Mouse (Mus musculus) CH12.LX (cell line): ENCODE data around the gene Cage1. TPM values are rescaled to one million over a fixed set of nuclear protein-coding genes. Genes with fewer than 3 reads are reported as not detected.
A peak's percentile ranks its signal among the peaks of the same experiment; 100 is the strongest.

Source experiments
- DNase-seq: peaks from one replicate; pipeline ENCODE4 v3.0.0-alpha.2; 2013; ENCODE audit errors: extremely low read depth
- H3K27ac ChIP-seq: 2 replicates; pipeline ENCODE4 v1.5.1; 2012; ENCODE audit warnings: low read depth, mild to moderate bottlenecking, control low read depth, moderate library complexity; ENCODE audit not compliant: insufficient read depth
- H3K27me3 ChIP-seq: replicated peaks from 2 replicates; pipeline ENCODE3; 2012; ENCODE audit warnings: inconsistent platforms
- H3K36me3 ChIP-seq, 2 experiments: replicated peaks in 1 of 2; 2 replicates each; pipeline versions ENCODE3 to v1.6.1; 2012; ENCODE audit warnings: inconsistent platforms in 1 of 2, low read length in 1 of 2, mild to moderate bottlenecking in 1 of 2, mixed read lengths in 1 of 2, moderate library complexity in 1 of 2; ENCODE audit not compliant: control insufficient read depth in 1 of 2, insufficient read depth in 1 of 2
- H3K4me1 ChIP-seq, 2 experiments: 2 replicates each; pipeline ENCODE4 v1.6.1; 2012; ENCODE audit warnings: inconsistent platforms in 1 of 2, moderate library complexity in 1 of 2; ENCODE audit not compliant: insufficient read depth in 2 of 2, control insufficient read depth in 1 of 2
- H3K4me2 ChIP-seq: 2 replicates; pipeline ENCODE4 v1.6.1; 2012; ENCODE audit warnings: low read depth, mild to moderate bottlenecking, control low read depth; ENCODE audit not compliant: poor library complexity, insufficient read depth, severe bottlenecking
- H3K4me3 ChIP-seq, 3 experiments: fragments of 150-350 bp in 1 of 3; sonication (generic) in 1 of 3; replicated peaks in 1 of 3; 2 replicates each; pipeline versions ENCODE3 to v1.5.1; 2011 to 2012; ENCODE audit warnings: low read depth in 2 of 3, low read length in 2 of 3, mild to moderate bottlenecking in 2 of 3, moderate library complexity in 2 of 3, control low read depth in 1 of 3, improper control_type of control experiment in 1 of 3, inconsistent platforms in 1 of 3, mixed read lengths in 1 of 3; ENCODE audit not compliant: poor library complexity in 1 of 3
- H3K79me2 ChIP-seq: replicated peaks from 2 replicates; pipeline ENCODE4 v1.6.1; 2012; ENCODE audit warnings: mild to moderate bottlenecking, moderate library complexity; ENCODE audit not compliant: control insufficient read depth, poor library complexity, insufficient read depth, severe bottlenecking; ENCODE audit errors: extremely low read depth
- H3K9ac ChIP-seq: 2 replicates; pipeline ENCODE4 v1.6.1; 2012; ENCODE audit warnings: low read depth, mild to moderate bottlenecking, control low read depth, moderate library complexity; ENCODE audit not compliant: insufficient read depth
- H3K9me3 ChIP-seq: replicated peaks from 2 replicates; pipeline ENCODE3; 2012; ENCODE audit warnings: low read length, inconsistent platforms, mixed read lengths
- BHLHE40 ChIP-seq: IDR thresholded peaks from 2 replicates; pipeline ENCODE4 v1.6.1; 2011; ENCODE audit warnings: mild to moderate bottlenecking, low read depth, low read length, improper control_type of control experiment
- CHD1 ChIP-seq: IDR thresholded peaks from 2 replicates; pipeline ENCODE4 v1.6.1; 2012; ENCODE audit warnings: low read depth, low read length, improper control_type of control experiment, inconsistent platforms
- CHD2 ChIP-seq: IDR thresholded peaks from 2 replicates; pipeline ENCODE4 v1.6.1; 2011; ENCODE audit warnings: low read length, improper control_type of control experiment
- CTCF ChIP-seq, 2 experiments: IDR thresholded peaks in 1 of 2; conservative IDR thresholded peaks in 1 of 2; 2 replicates each; pipeline ENCODE4 v1.5.1; 2011 to 2012; ENCODE audit warnings: low read depth in 2 of 2, low read length in 2 of 2, improper control_type of control experiment in 1 of 2, inconsistent platforms in 1 of 2, mild to moderate bottlenecking in 1 of 2, moderate library complexity in 1 of 2
- E2F4 ChIP-seq: IDR thresholded peaks from 2 replicates; pipeline ENCODE4 v1.6.1; 2011; ENCODE audit warnings: low read depth, low read length, improper control_type of control experiment; ENCODE audit not compliant: insufficient replicate concordance
- ELF1 ChIP-seq: IDR thresholded peaks from 2 replicates; pipeline ENCODE4 v1.6.1; 2014; ENCODE audit warnings: low read depth, mild to moderate bottlenecking, inconsistent platforms, low read length, improper control_type of control experiment
- EP300 ChIP-seq: IDR thresholded peaks from 2 replicates; pipeline ENCODE4 v1.6.1; 2011; ENCODE audit warnings: low read length, improper control_type of control experiment
- HCFC1 ChIP-seq: IDR thresholded peaks from 2 replicates; pipeline ENCODE4 v1.6.1; 2012; ENCODE audit warnings: low read depth, mild to moderate bottlenecking, inconsistent platforms, low read length, improper control_type of control experiment
- IRF4 ChIP-seq: IDR thresholded peaks from 2 replicates; pipeline ENCODE4 v1.6.1; 2014; ENCODE audit warnings: low read depth, mild to moderate bottlenecking, inconsistent platforms, low read length, improper control_type of control experiment
- KAT2A ChIP-seq: IDR thresholded peaks from 2 replicates; pipeline ENCODE4 v1.6.1; 2012; ENCODE audit warnings: low read length, improper control_type of control experiment, inconsistent platforms; ENCODE audit not compliant: insufficient replicate concordance
- MAFK ChIP-seq: IDR thresholded peaks from 2 replicates; pipeline ENCODE4 v1.6.1; 2011; ENCODE audit warnings: low read length, improper control_type of control experiment; ENCODE audit not compliant: insufficient replicate concordance
- MAZ ChIP-seq: IDR thresholded peaks from 2 replicates; pipeline ENCODE4 v1.6.1; 2012; ENCODE audit warnings: low read depth, mild to moderate bottlenecking, inconsistent platforms, low read length, improper control_type of control experiment, moderate library complexity
- MEF2A ChIP-seq: IDR thresholded peaks from 2 replicates; pipeline ENCODE4 v1.6.1; 2014; ENCODE audit warnings: low read depth, mild to moderate bottlenecking, inconsistent platforms, low read length, improper control_type of control experiment, borderline replicate concordance
- MXI1 ChIP-seq: IDR thresholded peaks from 2 replicates; pipeline ENCODE4 v1.6.1; 2011; ENCODE audit warnings: mild to moderate bottlenecking, low read depth, low read length, improper control_type of control experiment
- MYC ChIP-seq: IDR thresholded peaks from 2 replicates; pipeline ENCODE4 v1.6.1; 2011; ENCODE audit warnings: low read depth, mild to moderate bottlenecking, improper control_type of control experiment, low read length
- NELFE ChIP-seq: IDR thresholded peaks from 2 replicates; pipeline ENCODE4 v1.6.1; 2011; ENCODE audit warnings: low read depth, low read length, improper control_type of control experiment
- NRF1 ChIP-seq: IDR thresholded peaks from 2 replicates; pipeline ENCODE4 v1.6.1; 2014; ENCODE audit warnings: low read depth, mild to moderate bottlenecking, inconsistent platforms, low read length, improper control_type of control experiment, moderate library complexity
- PAX5 ChIP-seq: IDR thresholded peaks from 2 replicates; pipeline ENCODE4 v1.6.1; 2012; ENCODE audit warnings: low read length, inconsistent platforms, mixed read lengths
- POLR2A ChIP-seq: IDR thresholded peaks from 2 replicates; pipeline ENCODE4 v1.6.1; 2011; ENCODE audit warnings: low read depth, mild to moderate bottlenecking, improper control_type of control experiment, low read length
- POLR2AphosphoS2 ChIP-seq: IDR thresholded peaks from 2 replicates; pipeline ENCODE4 v1.6.1; 2011; ENCODE audit warnings: low read depth, low read length, improper control_type of control experiment
- RAD21 ChIP-seq: IDR thresholded peaks from 2 replicates; pipeline ENCODE4 v1.6.1; 2011; ENCODE audit warnings: low read depth, mild to moderate bottlenecking, low read length, improper control_type of control experiment, moderate library complexity
- RCOR1 ChIP-seq: conservative IDR thresholded peaks from 2 replicates; pipeline ENCODE4 v1.6.1; 2012; ENCODE audit warnings: low read depth, mild to moderate bottlenecking, inconsistent platforms, low read length, improper control_type of control experiment
- SIN3A ChIP-seq: IDR thresholded peaks from 2 replicates; pipeline ENCODE4 v1.6.1; 2012; ENCODE audit warnings: low read length, improper control_type of control experiment, inconsistent platforms
- SMC3 ChIP-seq: IDR thresholded peaks from 2 replicates; pipeline ENCODE4 v1.6.1; 2011; ENCODE audit warnings: low read depth, low read length, improper control_type of control experiment
- TBP ChIP-seq: conservative IDR thresholded peaks from 2 replicates; pipeline ENCODE4 v1.6.1; 2011; ENCODE audit warnings: low read depth, low read length, improper control_type of control experiment
- TCF12 ChIP-seq: IDR thresholded peaks from 2 replicates; pipeline ENCODE4 v1.6.1; 2014; ENCODE audit warnings: low read depth, mild to moderate bottlenecking, inconsistent platforms, low read length, improper control_type of control experiment
- UBTF ChIP-seq: IDR thresholded peaks from 2 replicates; pipeline ENCODE4 v1.6.1; 2012; ENCODE audit warnings: low read depth, mild to moderate bottlenecking, inconsistent platforms, low read length, improper control_type of control experiment, moderate library complexity
- USF1 ChIP-seq: IDR thresholded peaks from 2 replicates; pipeline ENCODE4 v1.6.1; 2014; ENCODE audit warnings: low read depth, mild to moderate bottlenecking, inconsistent platforms, low read length, improper control_type of control experiment
- USF2 ChIP-seq: conservative IDR thresholded peaks from 2 replicates; pipeline ENCODE4 v1.6.1; 2011; ENCODE audit warnings: low read depth, low read length, improper control_type of control experiment
- ZC3H11A ChIP-seq: IDR thresholded peaks from 2 replicates; pipeline ENCODE4 v1.6.1; 2012; ENCODE audit warnings: low read depth, mild to moderate bottlenecking, inconsistent platforms, low read length, improper control_type of control experiment
- ZKSCAN1 ChIP-seq: IDR thresholded peaks from 2 replicates; pipeline ENCODE4 v1.6.1; 2012; ENCODE audit warnings: low read depth, inconsistent platforms, low read length, improper control_type of control experiment, borderline replicate concordance
- ZMIZ1 ChIP-seq: IDR thresholded peaks from 2 replicates; pipeline ENCODE4 v1.6.1; 2012; ENCODE audit warnings: low read depth, mild to moderate bottlenecking, inconsistent platforms, low read length, improper control_type of control experiment
- ZNF384 ChIP-seq: IDR thresholded peaks from 2 replicates; pipeline ENCODE4 v1.6.1; 2012; ENCODE audit warnings: low read depth, low read length, improper control_type of control experiment, inconsistent platforms
- dilution Hi-C: fragments of 300-500 bp; cut with MboI; formaldehyde crosslinking; loops from 2 replicates; pipeline ENCODE4 v1.14.3; 2020; ENCODE audit warnings: low sequenced_read_pairs; ENCODE audit not compliant: extremely low pct_unique_long_range_greater_than_20kb, extremely low pct_ligation_motif_present
- in situ Hi-C: fragments of 300-500 bp; cut with MboI; formaldehyde crosslinking; loops from 3 replicates; pipeline ENCODE4 v1.14.3; 2019; ENCODE audit warnings: low sequenced_read_pairs, low pct_ligation_motif_present, low pct_unique_long_range_greater_than_20kb, mixed read lengths
- polyA plus RNA-seq: library from polyadenylated mRNA; unstranded; fragments of >175 nt; gene quantifications from 2 replicates; pipeline ENCODE4 v1.2.1, GENCODE M21; 2012; ENCODE audit warnings: low read depth; ENCODE audit not compliant: insufficient read length
- total RNA-seq, 2 experiments: library from RNA; depleted of rRNA; stranded (reverse); fragments of 300-350 nt in 1 of 2; fragments of >200 nt in 1 of 2; gene quantifications; 2 replicates each; pipeline ENCODE4 v1.2.3; 2012 to 2014

Cage1 gene
- total and polyA plus RNA-seq, 3 experiments = 1.2 to 1.4 (median 1.3) TPM

GRCm38 (mm10) chr13:37966256-37967051 lies 70.4 kb downstream of the Cage1 start (continued):
- TF ChIP-seq CTCF (conservative IDR thresholded peaks at IDR 0.05 in 1 of 2, IDR thresholded peaks at IDR 0.05 in 1 of 2; ENCODE audit: low read depth in 2 of 2, low read length in 2 of 2) (no peak), MYC (no peak), E2F4 (no peak)

- Histone ChIP-seq H3K4me3 (peak overlapping the region; percentile 51 to 57 (median 56)), H3K4me1 (peaks cover 18 to 59% of the 10 kb centered on the region in 2 experiments), H3K36me3 (peaks cover 0 to 5% of the 10 kb centered on the region in 2 experiments), H3K4me2 (peak overlapping the region; percentile 96), H3K9me3 (no peaks in the 10 kb centered on the region), H3K27ac (peak overlapping the region; percentile 96), H3K79me2 (no peaks in the 10 kb centered on the region), H3K27me3 (no peaks in the 10 kb centered on the region), H3K9ac (peak overlapping the region; percentile 88)
- in situ Hi-C loops (loop anchor here (25.0 kb wide), 1 partner anchor 428 kb away; no protein-coding TSS in a partner anchor), dilution Hi-C loops (no loop called here)
- DNase-seq = peak; percentile 92
- TF ChIP-seq MAFK (no peak), MAZ (peak; percentile 22; the same call in 1 of the 2 replicates), TBP (peak; percentile 46; the same call in 1 of the 2 replicates), ELF1 (peak; percentile 48), ZMIZ1 (peak; percentile 78; the same call in 1 of the 2 replicates), BHLHE40 (no peak; the same call in 1 of the 2 replicates), ZNF384 (0 out of 2 replicates have a peak, but pooled peaks have one; percentile 11), CHD2 (peak; percentile 49; the same call in 1 of the 2 replicates), POLR2A (peak; percentile 94), RAD21 (peak; percentile 77), TCF12 (peak; percentile 46; the same call in 1 of the 2 replicates), MEF2A (peak; percentile 18; the same call in 1 of the 2 replicates), RCOR1 (no peak), SMC3 (peak; percentile 69), PAX5 (no peak), KAT2A (0 out of 2 replicates have a peak, but pooled peaks have one; percentile 37), EP300 (peak; percentile 33; the same call in 1 of the 2 replicates), ZC3H11A (no peak), NELFE (peak; percentile 84), NRF1 (no peak), UBTF (no peak), CHD1 (no peak; the same call in 1 of the 2 replicates), ZKSCAN1 (no peak), MYC (0 out of 2 replicates have a peak, but pooled peaks have one; percentile 45), SIN3A (no peak; the same call in 1 of the 2 replicates), USF2 (no peak), POLR2AphosphoS2 (peak; percentile 72; the same call in 1 of the 2 replicates), USF1 (no peak), HCFC1 (peak; percentile 60), MXI1 (peak; percentile 56; the same call in 1 of the 2 replicates), CTCF (conservative IDR thresholded peaks at IDR 0.05 in 1 of 2, IDR thresholded peaks at IDR 0.05 in 1 of 2; ENCODE audit: low read depth in 2 of 2, low read length in 2 of 2) (peak; percentile 86 to 99), IRF4 (peak; percentile 47; the same call in 1 of the 2 replicates)
These were observed 71.5 kb downstream of the Cage1 start for GRCm38 (mm10) chr13:37965126-37965914.
